Mouse (Mus musculus) T-helper 1 cell (primary cell): ENCODE measurements around the gene Cacna1d.

Source experiments
- in situ Hi-C: fragments of 300-600 bp; cut with MboI, MseI; formaldehyde crosslinking; loops from one replicate; pipeline ENCODE4 v1.15.1; 2025; ENCODE audit warnings: high pct_unique_total_duplicates

Cacna1d gene

DNA sequence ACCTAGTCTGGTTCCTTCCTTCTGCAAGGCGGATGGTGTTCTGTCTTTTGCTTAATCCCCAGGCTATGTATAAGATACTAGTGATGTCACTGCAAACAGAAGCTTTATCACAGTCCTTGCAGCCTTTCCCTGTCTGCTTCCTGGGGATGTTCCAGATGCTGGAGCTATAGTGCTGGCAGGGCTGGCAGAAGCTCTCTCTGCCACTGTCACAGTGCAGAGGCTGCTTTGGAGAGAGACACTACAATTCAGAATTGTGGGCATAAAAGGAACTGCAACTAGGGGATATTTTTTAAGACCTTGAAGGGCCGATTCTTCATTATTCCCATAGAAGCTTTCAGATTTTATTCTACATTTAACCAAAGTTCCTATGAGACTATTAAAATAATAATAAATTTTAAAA, 274.1 kb downstream of the Cacna1d start:
- in situ Hi-C loops, result no loop called here

DNA sequence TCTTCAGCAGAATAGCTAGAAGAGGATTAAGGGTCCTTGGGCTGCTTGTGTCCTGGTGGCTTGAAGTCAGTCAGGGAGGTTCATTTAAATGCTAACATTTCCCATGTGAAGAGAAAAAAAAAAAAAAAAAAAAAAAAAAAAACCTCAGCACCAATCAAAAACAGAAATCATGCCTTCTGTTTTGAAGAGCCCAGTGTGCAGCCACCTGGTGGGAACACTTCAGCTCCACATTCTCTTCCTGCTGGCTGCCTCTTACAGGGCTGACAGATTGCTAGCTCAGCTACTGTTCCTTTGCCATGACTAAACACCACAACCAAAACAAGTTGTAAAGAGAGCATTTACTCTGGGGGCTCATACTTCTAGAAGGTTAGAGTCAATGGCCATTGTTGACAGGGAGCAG, 283.1 kb downstream of the Cacna1d start:
- in situ Hi-C loops, result no loop called here

DNA sequence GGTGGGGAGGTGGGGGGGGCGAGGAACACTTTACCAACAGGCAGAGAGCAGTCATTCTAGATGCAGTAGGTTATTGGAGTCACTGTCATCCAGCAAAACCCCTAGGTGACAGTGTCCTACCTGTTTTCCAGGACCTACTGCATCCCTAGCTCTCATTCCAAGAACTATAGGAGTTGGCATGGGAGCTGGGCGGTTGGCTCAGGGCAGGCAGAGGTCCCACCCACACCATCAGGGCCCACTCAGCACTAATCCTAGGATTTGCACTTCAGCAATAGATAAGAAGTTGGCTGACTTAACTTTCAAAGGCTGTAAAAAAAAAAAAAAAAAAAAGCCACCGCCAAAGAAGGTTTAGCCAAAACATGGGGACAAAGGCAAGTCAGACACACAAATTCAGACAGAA, 285.4 kb downstream of the Cacna1d start:
- in situ Hi-C loops, result no loop called here

DNA sequence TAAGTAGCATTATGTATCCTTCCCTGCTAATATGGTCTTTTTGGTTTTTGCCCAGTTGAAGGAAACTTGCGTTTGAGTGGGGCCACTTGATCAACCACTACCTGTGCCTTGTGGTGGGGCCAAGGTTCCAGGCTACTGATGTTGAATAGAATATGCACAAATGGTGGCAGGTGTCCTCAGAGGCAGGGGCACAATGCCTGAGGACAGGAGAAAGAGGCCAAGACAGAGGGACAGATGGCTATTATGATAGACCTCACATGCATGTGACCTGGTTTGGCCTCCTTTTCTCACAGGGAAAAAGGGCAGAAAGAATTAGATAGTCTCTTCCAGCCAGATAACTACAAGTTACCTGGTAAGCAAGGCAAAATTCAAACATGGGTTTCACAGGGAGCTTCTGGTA, 286.7 kb downstream of the Cacna1d start:
- in situ Hi-C loops, result no loop called here

DNA sequence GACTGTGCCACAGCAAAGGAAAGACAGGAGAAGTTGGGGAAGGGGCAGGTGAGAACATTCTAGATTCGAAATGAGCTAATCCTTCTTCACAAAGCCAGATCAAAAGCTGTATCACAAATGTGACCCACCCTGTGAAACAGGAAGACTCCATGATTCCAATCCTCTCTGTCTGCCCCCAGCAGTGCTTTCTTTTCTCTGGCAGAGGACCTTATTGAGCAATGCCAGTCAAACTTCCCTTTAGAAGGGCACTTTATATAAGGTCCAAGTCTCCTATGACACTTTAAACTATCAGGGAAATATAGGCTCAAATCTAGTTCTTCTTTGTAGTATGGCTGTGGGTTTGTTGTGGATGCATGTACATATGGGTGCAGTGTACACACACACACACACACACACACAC, 290.9 kb downstream of the Cacna1d start:
- in situ Hi-C loops, result no loop called here

DNA sequence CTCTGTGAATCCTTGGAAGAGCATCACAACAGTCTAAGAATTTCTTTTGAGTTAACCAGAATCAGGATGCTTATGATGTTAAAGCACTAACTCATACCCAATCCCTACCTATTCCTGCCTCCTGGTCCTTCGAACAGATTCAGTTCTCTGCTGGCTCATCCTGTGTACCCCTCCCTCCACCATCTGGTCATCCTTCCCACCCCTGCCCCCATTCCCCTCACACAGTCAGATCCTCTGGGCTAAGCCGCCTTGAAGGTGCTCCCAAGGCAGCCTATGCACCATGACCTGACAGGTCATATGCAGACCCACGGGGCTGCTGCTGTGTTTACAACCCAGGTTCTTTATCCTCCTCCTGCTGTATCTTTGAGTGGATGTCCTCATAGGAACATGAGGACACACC, 292.4 kb downstream of the Cacna1d start:
- in situ Hi-C loops, result no loop called here

DNA sequence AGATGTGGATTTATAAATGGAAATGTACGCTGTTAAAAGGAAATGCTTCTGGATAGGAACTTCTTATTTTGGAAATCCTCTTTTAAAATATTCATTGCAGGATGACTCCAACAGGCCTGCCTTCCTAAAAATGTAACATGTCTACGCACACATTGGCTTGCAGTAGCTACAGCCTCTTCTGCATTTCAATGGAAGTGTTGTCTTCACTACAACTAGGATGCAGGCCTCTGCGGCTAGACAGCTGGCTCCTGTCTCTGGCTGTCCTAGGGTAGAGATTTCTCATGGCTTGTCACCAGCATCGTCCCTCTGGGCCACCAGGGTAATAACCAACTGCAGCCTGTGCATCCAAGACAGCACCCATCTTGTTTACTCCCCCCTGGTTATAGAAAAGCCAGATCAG, 293.1 kb downstream of the Cacna1d start:
- in situ Hi-C loops, result no loop called here

DNA sequence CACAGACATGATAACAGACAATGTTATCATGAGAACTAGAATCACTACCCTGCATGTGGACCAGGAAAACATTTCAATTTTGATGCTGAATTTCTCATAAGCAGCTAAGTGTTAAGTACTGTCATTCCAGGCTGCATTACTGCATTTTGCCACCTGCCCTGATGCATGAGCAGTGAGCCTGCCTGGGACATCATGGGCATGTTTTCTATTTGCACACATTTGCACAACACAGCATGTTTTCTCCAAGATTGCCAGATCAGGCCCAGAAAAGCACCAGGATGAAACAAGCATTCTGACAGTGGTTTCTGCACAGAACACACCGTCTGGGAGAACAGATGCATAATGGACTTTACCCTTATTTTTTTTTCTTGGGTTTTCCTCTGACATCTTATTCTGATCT, 294.3 kb downstream of the Cacna1d start:
- in situ Hi-C loops, result no loop called here

DNA sequence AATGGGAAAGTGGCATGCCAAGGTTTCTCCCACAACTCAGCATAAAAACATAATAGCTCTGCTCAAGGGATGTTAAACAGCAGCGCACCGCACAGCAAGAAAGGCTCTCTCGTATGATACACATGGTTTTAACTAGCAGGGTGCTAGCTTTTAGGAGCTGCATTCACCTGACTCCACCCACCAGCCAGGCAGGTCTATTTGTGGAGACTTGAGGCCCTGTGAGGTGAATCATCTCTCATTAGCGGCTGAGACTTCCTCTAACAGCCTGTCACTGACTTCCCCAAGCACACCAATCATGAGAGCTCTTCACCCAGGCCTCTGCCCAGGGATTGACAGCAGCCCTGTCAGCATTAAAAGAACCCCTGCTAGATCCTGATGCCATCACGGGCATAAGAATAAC, 295.0 kb downstream of the Cacna1d start:
- in situ Hi-C loops, result no loop called here

DNA sequence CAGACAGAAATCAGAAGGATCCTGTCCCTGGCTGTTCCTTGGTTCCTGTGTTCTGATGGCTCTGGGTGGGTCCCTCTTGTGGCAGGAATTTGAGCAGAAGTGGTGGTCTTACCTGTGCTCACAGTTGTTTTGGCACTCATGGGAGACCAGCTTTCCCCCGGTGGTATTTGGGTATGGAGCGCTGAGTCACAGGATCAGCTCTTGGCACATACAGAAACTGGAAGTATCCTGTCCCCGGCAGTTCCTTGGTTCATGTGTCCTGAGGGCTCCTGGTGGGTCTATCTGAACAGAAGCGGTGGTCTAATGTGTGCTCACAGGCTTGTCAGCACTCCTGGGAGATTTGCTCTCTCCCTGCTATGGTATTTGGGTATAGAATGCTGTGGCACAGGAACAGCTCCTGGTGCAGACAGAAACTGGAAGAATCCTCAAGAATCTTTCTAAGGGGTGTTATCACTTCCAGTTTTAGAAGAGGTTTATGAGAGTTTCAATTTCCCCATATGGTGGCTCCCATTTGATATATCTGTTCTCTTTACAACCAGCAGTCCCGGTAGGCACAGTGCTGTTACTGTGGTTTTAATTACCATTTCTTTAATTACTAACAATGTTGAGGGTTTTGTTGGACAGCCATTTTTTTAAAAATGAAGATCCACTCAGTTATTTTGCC, 300.8 kb downstream of the Cacna1d start:
- in situ Hi-C loops, result no loop called here

DNA sequence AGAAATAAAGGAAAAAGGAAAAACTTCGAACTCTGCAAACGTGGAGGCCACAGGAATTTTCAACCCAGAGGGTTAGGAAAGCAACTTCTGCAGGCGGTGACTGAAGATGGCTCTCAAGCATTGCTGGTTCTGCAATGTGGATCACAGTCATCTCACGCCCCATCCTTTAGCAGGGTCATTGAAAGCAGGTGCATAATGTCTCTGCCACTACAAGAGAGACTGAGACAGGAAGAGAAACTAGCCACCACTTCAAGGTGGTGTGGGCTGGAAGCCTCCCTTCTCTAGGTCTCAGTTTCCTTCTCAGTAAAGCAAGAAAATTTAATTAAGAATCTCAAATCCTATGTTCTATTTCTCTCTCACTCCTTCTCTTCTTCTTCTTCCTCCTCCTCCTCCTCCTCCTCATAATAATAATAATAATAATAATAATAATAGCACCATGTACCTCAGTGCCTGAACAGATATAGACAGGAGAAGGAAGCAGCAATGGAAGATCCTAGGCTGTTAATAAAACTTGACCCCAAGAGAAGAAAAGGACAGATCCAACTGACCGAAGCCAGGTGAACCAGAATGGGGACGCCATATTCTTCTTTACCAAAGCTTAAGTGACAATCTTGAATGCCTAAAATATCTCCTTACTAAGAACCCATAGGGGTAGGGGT, 305.5 kb downstream of the Cacna1d start:
- in situ Hi-C loops, result no loop called here

DNA sequence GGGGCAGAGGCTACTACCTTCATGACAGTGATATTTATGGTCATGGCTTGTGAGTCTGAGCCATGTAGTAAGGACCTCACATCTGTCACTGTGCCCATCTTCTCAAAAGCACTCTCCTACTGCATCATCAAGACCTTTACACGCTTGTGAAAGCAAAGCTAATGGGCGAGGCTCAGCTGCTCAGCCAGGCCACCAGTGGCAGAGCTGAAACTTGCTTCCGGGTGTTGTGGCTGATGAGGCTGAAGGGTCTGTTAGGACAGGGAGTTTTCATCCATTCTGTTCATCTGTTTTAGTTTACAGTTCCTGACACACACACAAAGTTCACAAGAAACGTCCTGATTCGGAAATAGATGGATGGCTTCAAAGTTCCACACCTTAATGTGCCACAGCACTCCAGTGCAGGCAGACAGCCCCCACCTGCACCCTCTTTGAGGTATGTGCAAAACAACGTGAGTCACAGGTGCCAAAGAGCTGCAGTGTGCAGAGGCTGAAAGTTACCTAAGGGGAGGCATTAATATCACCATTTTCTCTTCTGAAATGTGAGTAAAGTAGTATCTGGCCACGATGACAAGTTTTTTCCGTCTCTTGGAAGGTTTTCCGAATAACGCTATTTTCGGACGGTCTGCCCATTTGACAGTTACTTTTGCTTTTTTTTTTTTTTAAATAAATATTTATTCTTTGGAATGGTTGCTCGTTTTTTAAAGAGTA, 306.7 kb downstream of the Cacna1d start:
- in situ Hi-C loops, result no loop called here

DNA sequence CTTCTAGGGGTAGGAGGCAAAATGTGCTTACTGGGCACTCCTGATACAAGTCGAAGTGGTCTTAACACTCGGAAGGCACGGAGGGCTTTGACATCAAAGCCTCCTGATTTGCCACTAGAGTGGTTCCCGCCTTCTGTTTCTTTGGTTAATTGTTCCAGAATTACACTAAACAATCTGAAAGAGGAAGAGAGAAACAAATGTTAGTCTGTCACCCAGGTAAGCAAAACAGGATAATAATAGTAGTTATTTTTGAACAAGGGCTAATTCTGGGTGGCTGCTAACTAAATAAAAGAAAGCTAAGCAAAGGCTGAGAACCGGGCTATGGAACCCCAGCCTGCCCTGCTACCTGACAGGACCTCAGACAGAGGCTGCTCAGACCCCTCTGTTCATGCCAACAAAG, 307.2 kb downstream of the Cacna1d start:
- in situ Hi-C loops, result no loop called here

DNA sequence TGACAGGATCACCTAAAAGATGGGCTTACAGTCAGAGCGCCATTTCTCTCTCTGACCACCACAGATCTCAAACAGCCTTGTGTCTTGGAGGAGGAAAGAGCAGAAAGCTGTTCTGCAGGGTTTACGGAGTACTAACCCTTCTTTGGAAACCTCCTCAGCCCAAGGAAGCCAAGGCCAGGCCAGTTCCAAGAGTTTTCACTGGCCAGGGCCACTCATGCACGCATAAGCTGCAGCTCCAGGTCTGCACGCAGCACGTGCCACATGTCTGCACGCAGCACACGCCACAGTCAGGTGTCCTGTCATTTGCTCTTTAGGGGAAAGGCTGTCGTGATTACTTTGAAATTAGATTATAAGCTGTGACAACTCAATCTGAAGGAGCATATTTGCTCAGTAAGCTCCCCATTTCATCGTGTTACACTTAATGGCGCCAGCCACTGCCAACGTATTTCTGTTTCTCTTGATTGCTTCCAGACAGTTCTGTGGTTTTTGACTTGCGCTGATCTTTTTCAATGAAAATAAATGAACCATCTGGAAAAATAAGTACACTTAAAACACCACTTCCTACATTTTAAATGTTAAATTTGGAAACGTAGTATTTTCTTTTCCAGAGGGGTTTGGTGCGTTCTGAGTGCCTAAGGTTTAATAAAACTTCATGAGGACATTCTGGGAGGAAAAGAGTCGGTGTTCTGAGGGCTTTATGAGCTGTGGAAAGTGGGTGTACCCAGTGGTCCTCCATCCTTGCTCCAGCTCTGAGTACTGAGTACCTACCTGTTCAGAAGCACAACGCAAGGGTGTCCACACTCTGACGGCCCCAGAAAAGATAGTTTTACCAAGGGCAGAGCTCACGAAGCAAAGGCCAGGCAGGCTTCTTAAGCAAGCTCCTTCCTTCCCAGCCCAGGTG, 308.4 kb downstream of the Cacna1d start:
- in situ Hi-C loops, result no loop called here

DNA sequence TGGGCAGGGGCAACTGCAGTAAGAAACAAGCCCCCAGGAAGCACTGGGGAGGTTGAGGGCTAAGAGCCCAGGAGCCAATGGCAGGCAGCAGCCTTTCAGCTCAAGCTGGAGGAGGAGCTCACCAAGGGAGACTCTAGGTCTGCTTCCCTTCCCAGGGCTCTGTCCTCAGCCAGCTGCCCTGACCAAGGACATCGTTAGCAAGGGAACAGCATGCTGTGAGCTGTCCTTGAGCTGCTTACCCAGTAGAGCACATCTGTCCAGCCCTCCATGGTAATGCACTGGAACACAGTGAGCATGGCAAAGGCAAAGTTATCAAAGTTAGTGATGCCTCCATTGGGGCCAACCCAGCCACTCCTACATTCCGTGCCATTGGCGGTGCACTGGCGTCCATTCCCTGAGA, 312.9 kb downstream of the Cacna1d start:
- in situ Hi-C loops, result no loop called here

DNA sequence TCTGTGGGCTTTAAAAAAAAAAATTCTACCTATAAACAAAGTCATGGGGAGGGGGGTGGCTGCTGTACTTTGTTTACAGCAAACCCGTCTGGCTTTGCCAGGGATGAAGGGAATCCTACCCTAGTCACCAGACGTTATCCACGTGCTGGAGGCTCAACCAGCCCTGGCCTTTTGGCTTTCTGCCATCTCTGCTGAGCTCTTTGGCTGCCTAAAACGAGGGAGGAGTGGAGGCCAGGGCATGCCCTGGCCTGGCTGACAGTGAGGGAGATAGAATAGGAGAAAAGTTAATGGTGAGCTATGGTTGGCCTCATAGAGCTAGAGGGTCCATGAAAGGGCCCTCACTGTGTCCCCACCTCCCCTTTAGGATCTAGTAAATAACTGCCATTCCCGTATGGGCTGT, 313.4 kb downstream of the Cacna1d start:
- in situ Hi-C loops, result no loop called here

DNA sequence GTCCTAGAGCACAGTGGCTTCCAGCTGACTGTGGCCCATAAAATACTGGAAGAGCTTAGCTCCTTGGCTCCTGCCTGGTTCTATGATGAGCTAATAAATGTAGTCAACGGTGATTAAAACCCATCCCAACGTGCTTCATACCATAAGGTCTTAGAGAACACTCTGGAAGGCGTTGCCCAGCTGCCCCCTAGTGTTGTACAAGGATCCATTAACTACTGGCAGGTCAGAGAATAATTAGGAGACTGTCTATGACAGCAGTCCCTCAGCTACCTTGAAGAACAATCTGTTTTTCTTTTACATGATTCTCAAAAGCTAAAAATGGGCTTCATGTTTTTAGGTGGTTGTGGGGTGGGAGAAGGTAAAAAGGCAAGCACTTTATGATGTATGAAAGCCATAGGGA, 315.9 kb downstream of the Cacna1d start:
- in situ Hi-C loops, result no loop called here

DNA sequence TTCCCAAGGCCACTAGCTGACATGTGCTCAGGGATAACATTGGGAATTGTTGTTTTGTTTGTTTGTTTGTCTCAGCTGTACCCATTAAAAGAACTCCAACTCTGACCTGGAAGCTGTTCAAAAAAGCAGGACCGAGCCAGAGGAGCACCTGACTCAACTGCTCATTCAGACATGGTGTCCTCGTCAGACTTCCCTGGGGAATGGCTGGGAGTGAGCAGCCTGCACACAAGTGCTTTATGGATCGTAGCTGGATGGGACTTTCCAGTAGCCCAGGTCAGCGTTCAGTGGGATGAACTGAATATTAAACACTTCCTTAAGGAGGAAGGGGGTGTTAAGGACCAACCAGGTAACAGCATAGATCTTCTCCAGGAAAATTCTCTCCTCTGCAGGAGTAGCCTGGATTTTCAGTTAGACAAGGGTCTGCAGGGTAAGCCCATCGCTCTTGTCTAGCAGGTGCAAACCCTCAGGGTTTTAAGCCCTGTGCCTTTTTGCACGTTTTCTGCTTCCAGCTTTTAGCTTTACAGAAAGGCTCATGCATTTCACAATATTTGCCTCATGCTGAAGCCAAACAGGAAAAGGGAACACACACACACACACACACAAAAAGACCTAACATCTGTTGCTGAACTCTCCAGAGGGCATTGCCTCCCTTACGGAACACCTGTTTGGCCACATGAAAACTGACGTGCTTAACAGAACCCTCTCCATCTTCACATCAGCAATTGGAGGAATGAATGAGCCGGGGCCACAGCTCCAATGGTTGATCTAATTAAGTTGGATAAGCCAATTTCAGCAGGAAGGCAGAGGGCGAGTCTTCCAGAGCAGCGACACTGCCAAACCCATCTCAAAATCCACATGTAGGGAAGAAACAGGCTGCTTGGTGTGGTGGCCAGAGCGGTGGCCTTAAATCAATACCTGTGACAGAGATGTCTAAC, 318.2 kb downstream of the Cacna1d start:
- in situ Hi-C loops, result loop anchor here (5.0 kb wide), 1 partner anchor 84 kb away; no protein-coding TSS in a partner anchor

DNA sequence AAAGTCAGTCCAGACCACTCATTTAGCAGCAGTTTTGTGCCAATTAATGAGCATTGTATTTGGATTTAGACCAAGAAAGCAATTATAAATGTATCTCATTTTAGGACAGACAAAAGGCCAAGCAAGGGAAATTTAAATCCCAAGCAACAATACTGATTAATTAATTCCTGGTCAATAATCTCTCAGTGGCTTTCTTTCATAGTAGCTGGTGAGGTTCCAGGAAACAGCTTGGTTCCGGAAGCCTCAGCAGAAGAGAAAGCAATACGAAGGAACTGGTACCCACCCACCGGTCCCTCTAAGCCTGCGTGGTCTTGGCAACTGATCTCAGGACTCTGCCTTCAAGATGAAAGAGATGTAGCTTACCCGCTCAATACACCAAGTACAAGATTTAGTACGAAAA, 319.7 kb downstream of the Cacna1d start:
- in situ Hi-C loops, result loop anchor here (5.0 kb wide), 1 partner anchor 86 kb away; no protein-coding TSS in a partner anchor

DNA sequence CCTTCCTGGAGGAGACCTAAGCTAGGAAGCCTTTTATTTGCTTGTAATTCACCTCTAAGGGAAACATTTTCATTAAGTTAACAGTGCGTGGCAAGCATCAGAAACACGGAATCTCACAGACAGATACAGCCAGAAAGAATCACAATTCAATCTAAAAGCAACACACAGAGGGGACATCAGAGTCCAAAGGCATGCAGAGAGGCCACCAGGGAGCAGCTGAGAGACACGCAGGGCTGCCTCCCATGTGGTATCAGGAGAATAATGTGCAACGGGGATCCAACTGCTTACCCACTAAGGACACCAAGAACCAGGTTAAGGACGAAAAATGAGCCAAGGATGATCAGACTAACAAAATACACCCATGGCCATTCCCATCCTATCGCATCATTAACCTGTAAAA, 320.2 kb downstream of the Cacna1d start:
- in situ Hi-C loops, result loop anchor here (5.0 kb wide), 1 partner anchor 86 kb away; no protein-coding TSS in a partner anchor

DNA sequence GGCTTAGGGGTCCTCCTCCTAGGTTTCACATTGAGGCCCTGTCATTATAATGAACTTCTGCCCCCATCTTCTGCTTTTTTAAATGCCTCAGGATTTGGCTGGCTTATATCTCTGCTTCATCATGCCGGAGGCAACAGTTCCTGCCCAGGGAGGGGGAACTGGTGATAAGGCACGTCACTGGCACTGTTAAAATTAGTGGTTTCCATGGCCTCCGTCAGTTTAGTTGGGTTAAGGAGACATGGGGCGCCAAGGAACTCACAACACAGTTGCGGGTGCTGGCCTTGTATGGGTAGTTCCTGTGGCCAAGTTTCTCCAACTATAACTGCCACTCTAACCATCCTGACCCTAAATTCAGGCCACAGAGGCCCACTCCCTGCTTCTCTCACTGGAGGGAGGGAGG, 321.8 kb downstream of the Cacna1d start:
- in situ Hi-C loops, result no loop called here
